Mouse (Mus musculus) thymus, adult 2 months (tissue): Measurements from ENCODE around the gene Cfap97d2. TPM values are rescaled to one million over a fixed set of nuclear protein-coding genes. Genes with fewer than 3 reads are reported as not detected.

ENCODE experiments used
- DNase-seq: peaks from one replicate; pipeline ENCODE4 v3.0.0; 2021
- H3K27ac ChIP-seq: fragments of 200-500 bp; 2 replicates; pipeline ENCODE4 v1.5.1; 2012; ENCODE audit warnings: low read length, control low read depth; ENCODE audit not compliant: control insufficient read depth, insufficient read depth
- H3K27me3 ChIP-seq: fragments of 200-500 bp; 2 replicates; pipeline ENCODE4 v1.6.1; 2012; ENCODE audit warnings: mild to moderate bottlenecking, low read length, moderate library complexity, mixed read lengths; ENCODE audit not compliant: control insufficient read depth, insufficient read depth
- H3K36me3 ChIP-seq: fragments of 200-500 bp; 2 replicates; pipeline ENCODE4 v1.6.1; 2012; ENCODE audit warnings: mild to moderate bottlenecking, low read length, moderate library complexity; ENCODE audit not compliant: control insufficient read depth, insufficient read depth
- H3K4me1 ChIP-seq: fragments of 200-500 bp; replicated peaks from 2 replicates; pipeline ENCODE4 v1.6.1; 2012; ENCODE audit warnings: low read length; ENCODE audit not compliant: control insufficient read depth, insufficient read depth
- H3K4me3 ChIP-seq: fragments of 200-500 bp; 2 replicates; pipeline ENCODE4 v1.5.1; 2012; ENCODE audit warnings: mild to moderate bottlenecking, low read length, control low read depth, moderate library complexity; ENCODE audit not compliant: control insufficient read depth, insufficient read depth
- CTCF ChIP-seq: fragments of 200-500 bp; IDR thresholded peaks from 2 replicates; pipeline ENCODE4 v1.5.1; 2012; ENCODE audit warnings: mild to moderate bottlenecking, control low read depth, low read length, moderate library complexity, borderline replicate concordance; ENCODE audit not compliant: control insufficient read depth, poor library complexity, insufficient read depth; ENCODE audit errors: extremely low read depth
- POLR2A ChIP-seq: fragments of 200-500 bp; IDR thresholded peaks from 2 replicates; pipeline ENCODE4 v1.6.1; 2012; ENCODE audit warnings: mild to moderate bottlenecking, low read length, control low read depth, moderate library complexity; ENCODE audit not compliant: control insufficient read depth, poor library complexity, insufficient read depth; ENCODE audit errors: extremely low read depth
- WGBS: fragments of 180-500 bp; shearing (Covaris S2); methylation state at CpG from one replicate; pipeline ENCODE4 v1.1.7; 2018; 5-methylcytosine and 5-hydroxymethylcytosine counted together
- polyA plus RNA-seq: library from polyadenylated mRNA; depleted of rRNA; stranded (reverse); fragments of >200 nt; gene quantifications from 2 replicates; pipeline ENCODE4 v1.2.3, GENCODE M21; 2012

The Cfap97d2 gene
- polyA plus RNA-seq, 1 experiment, result not detected

- 90% methylated on average over 5 of the region's 5 CpGs for WGBS
- DNase-seq, result no peak
- H3K27me3 ChIP-seq, result no peaks in the 10 kb centered on the region
- H3K4me1 ChIP-seq, result peaks cover 24% of the 10 kb centered on the region
- TF ChIP-seq POLR2A (no peak), CTCF (no peak)
- H3K4me3 ChIP-seq, result no peak overlapping the region
- no peaks in the 10 kb centered on the region for H3K36me3 ChIP-seq
- H3K27ac ChIP-seq, result no peak overlapping the region
Observed at GRCm38 (mm10) chr8:13689331-13689730, 16.4 kb upstream of the Cfap97d2 start.

DNA sequence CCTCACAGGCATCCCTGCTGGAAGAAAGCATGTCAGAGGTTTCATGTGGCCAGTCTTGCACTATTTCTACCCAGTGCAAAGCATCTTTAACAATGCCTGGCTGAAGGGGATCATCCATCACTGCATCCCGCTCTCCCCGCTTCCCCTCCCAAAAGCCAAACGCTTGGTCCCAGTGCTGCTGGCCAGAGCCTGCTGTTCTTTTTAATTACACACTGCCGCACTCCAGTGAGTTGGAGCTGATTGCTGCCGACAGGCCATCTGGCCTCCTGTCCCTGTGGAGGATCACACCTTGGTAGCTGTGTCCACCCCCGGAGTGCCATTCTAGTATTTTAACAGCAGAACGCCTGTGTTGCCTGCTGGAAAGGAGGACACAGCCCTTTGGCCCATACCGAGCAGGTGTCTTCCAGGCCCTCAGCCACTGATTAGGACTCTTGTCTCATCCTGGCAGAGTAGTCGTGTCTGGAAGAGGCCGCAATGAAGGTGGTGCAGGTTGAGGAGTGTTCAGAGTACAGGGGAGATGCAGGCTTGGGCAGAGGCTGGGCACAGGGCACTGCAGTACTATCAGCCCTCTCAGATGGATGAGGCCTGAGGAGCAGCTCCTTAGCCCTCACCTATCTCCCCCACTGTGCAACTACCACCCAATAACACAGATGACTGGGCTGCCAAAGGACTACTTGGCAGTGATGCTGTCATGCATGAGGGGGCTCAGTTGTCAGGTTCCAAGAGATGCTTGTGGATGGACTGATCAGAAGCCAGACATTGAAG is 13.2 kb upstream of the Cfap97d2 start:
- Histone ChIP-seq H3K27ac (no peak overlapping the region), H3K36me3 (no peaks in the 10 kb centered on the region), H3K27me3 (no peaks in the 10 kb centered on the region), H3K4me3 (no peak overlapping the region), H3K4me1 (peaks cover 2% of the 10 kb centered on the region; the same call in 1 of the 2 replicates)
- TF ChIP-seq CTCF (no peak), POLR2A (no peak)
- 97% methylated on average over 10 of the region's 10 CpGs for WGBS
- DNase-seq, result no peak

GRCm38 (mm10) chr8:13694735-13695134 is 11.0 kb upstream of the Cfap97d2 start:
- WGBS, result 78% methylated on average over 12 of the region's 12 CpGs
- DNase-seq, result no peak
- TF ChIP-seq POLR2A, result no peak
- TF ChIP-seq CTCF, result no peak
- H3K27me3 ChIP-seq, result no peaks in the 10 kb centered on the region
- no peak overlapping the region for H3K27ac ChIP-seq
- no peaks in the 10 kb centered on the region for H3K36me3 ChIP-seq
- no peak overlapping the region for H3K4me3 ChIP-seq
- H3K4me1 ChIP-seq, result no peaks in the 10 kb centered on the region

DNA sequence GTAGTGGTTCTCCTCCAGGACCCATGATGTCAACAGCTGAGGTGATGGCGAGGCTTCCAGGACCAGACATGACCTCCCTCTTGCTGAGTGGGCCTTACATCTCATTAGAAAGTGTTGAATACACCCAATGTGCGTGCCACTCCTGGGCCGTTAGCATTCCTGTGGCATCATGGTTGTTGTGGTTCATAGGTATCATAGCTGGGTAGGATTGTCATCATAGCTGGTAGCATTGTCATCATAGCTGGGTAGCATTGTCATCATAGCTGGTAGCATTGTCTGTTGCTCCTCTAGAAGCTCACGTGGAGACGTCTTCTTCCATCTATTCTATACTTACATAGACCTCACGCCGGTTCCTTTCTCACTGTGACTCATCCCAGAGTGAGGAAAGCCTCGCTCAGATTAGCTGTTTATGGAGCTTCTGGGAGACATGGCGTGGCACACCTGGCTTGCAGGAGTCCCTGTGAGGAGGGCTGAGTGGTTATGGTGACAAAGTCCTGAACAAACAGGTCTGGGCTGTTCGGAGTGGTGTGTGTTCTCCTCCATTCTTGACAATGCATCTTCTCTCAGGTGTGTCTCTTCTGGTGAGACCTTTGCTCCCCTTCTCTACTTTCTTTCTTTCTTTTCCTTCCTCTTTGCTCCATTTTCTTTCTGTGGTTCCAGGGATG is 10.4 kb upstream of the Cfap97d2 start:
- Histone ChIP-seq H3K27me3 (no peaks in the 10 kb centered on the region), H3K4me1 (no peaks in the 10 kb centered on the region), H3K36me3 (no peaks in the 10 kb centered on the region), H3K27ac (no peak overlapping the region), H3K4me3 (no peak overlapping the region)
- TF ChIP-seq POLR2A (no peak), CTCF (no peak)
- no peak for DNase-seq
- WGBS, result 96% methylated on average over 10 of the region's 10 CpGs

GRCm38 (mm10) chr8:13696157-13696556 is 9.5 kb upstream of the Cfap97d2 start:
- H3K4me3 ChIP-seq, result no peak overlapping the region

DNA sequence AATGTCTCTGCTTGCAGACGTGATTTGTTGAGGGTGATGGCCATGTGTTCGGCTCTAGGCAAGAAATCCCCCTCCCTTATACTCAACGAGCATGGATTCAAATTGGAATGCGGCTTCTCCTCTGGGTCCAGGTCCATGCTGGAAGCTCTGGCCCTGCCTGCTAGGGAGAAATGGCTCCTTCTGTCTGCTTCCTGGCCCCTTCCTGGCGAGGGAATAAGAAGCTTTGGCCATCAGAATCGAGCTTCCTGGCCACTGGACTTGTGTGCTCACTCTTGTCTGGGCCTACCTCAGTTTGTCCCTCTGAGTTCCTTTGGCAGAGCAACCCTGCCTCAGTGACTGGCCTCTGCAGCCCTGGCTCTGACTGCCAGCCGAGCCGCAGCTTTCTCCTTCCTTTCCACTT is 8.5 kb upstream of the Cfap97d2 start:
- H3K27ac ChIP-seq, result no peak overlapping the region
- no peak overlapping the region for H3K4me3 ChIP-seq
- no peaks in the 10 kb centered on the region for H3K4me1 ChIP-seq
- WGBS, result 95% methylated on average over 8 of the region's 8 CpGs
- no peak for DNase-seq
- H3K36me3 ChIP-seq, result no peaks in the 10 kb centered on the region
- TF ChIP-seq POLR2A (no peak), CTCF (no peak)
- no peaks in the 10 kb centered on the region for H3K27me3 ChIP-seq

More at GRCm38 (mm10) chr8:13696157-13696556, 9.5 kb upstream of the Cfap97d2 start:
- Histone ChIP-seq H3K4me1 (no peaks in the 10 kb centered on the region), H3K27ac (no peak overlapping the region), H3K27me3 (no peaks in the 10 kb centered on the region), H3K36me3 (no peaks in the 10 kb centered on the region)
- DNase-seq, result no peak
- no peak for TF ChIP-seq CTCF
- no peak for TF ChIP-seq POLR2A
- 81% methylated on average over 4 of the region's 4 CpGs for WGBS
